Mouse (Mus musculus) C2C12 (cell line): Measurements from ENCODE around the gene Wdr86. TPM values are rescaled to one million over a fixed set of nuclear protein-coding genes. Genes with fewer than 3 reads are reported as not detected.
"Not testable (repeated sequence)": the region's sequence is repeated elsewhere in the genome, so short reads cannot be mapped to it uniquely, and the experiment has no call there.

Experiments used
- H3K27me3 ChIP-seq: one replicate; pipeline ENCODE4 v1.6.1; 2011; ENCODE audit not compliant: control insufficient read depth, insufficient read depth, insufficient read length
- H3K36me3 ChIP-seq: one replicate; pipeline ENCODE4 v1.6.1; 2011; ENCODE audit not compliant: control insufficient read depth, insufficient read depth
- H3K4me3 ChIP-seq: one replicate; pipeline ENCODE4 v1.5.1; 2011; ENCODE audit warnings: mild to moderate bottlenecking, control low read depth; ENCODE audit not compliant: poor library complexity, insufficient read depth, severe bottlenecking
- H3K79me2 ChIP-seq: one replicate; pipeline ENCODE4 v1.6.1; 2011; ENCODE audit not compliant: control insufficient read depth, insufficient read depth
- H3K79me3 ChIP-seq: one replicate; pipeline ENCODE4 v1.6.1; 2011; ENCODE audit warnings: low read depth, control low read depth
- H3ac ChIP-seq: one replicate; pipeline ENCODE3; 2011; ENCODE audit warnings: low read depth; ENCODE audit not compliant: control insufficient read depth, insufficient read length
- CEBPB ChIP-seq: IDR thresholded peaks from one replicate; pipeline ENCODE4 v1.6.1; 2011; ENCODE audit warnings: low read depth, mild to moderate bottlenecking, control low read depth, moderate library complexity
- CTCF ChIP-seq: IDR thresholded peaks from one replicate; pipeline ENCODE4 v1.5.1; 2011; ENCODE audit not compliant: control insufficient read depth, insufficient read depth, insufficient read length
- FOSL1 ChIP-seq: IDR thresholded peaks from one replicate; pipeline ENCODE4 v1.8.0; 2011; ENCODE audit warnings: mild to moderate bottlenecking, low read length; ENCODE audit not compliant: poor library complexity, insufficient read depth, severe bottlenecking
- MAX ChIP-seq: IDR thresholded peaks from one replicate; pipeline ENCODE4 v1.6.1; 2011; ENCODE audit warnings: mild to moderate bottlenecking, control low read depth
- MYOD1 ChIP-seq: IDR thresholded peaks from one replicate; pipeline ENCODE4 v1.6.1; 2011; ENCODE audit warnings: low read depth; ENCODE audit not compliant: control insufficient read depth, insufficient read length
- MYOG ChIP-seq: IDR thresholded peaks from one replicate; pipeline ENCODE4 v1.6.1; 2011; ENCODE audit not compliant: control insufficient read depth, insufficient read length; ENCODE audit errors: extremely low read depth
- USF1 ChIP-seq: IDR thresholded peaks from one replicate; pipeline ENCODE4 v1.6.1; 2011; ENCODE audit warnings: low read depth, mild to moderate bottlenecking, control low read depth, moderate library complexity
- polyA plus RNA-seq: library from polyadenylated mRNA; unstranded; fragments of >200 nt; fragmentation: generic; extraction: Trizol; gene quantifications from one replicate; pipeline ENCODE4 v1.2.1, GENCODE M21; 2012; ENCODE audit warnings: missing spikeins

Wdr86 gene
- polyA plus RNA-seq, 1 experiment, result not detected

- H3K4me3 ChIP-seq, result no peak overlapping the region
- H3K36me3 ChIP-seq, result peaks cover 82% of the 10 kb centered on the region
- H3K27me3 ChIP-seq, result no peaks in the 10 kb centered on the region
- TF ChIP-seq CEBPB (no peak), USF1 (no peak), MYOG (no peak), MYOD1 (no peak), FOSL1 (no peak), MAX (no peak), CTCF (no peak)
- H3K79me3 ChIP-seq, result no peaks in the 10 kb centered on the region
- H3K79me2 ChIP-seq, result no peaks in the 10 kb centered on the region
- no peak overlapping the region for H3ac ChIP-seq
Measured at GRCm38 (mm10) chr5:24696704-24697103, 33.8 kb downstream of the Wdr86 start.

GRCm38 (mm10) chr5:24687696-24688095 is 42.8 kb downstream of the Wdr86 start:
- no peak for TF ChIP-seq USF1
- no peak for TF ChIP-seq CEBPB
- no peak for TF ChIP-seq FOSL1
- TF ChIP-seq MYOG, result no peak
- Histone ChIP-seq H3K36me3 (peaks cover 26% of the 10 kb centered on the region), H3K79me2 (peaks cover 19% of the 10 kb centered on the region), H3K27me3 (no peaks in the 10 kb centered on the region), H3ac (no peak overlapping the region), H3K4me3 (no peak overlapping the region), H3K79me3 (peaks cover 8% of the 10 kb centered on the region)

GRCm38 (mm10) chr5:24686671-24687420 is 43.7 kb downstream of the Wdr86 start:
- not testable (repeated sequence) for H3ac ChIP-seq, H3K27me3 ChIP-seq, H3K79me3 ChIP-seq
- Histone ChIP-seq H3K36me3 (peaks cover 19% of the 10 kb centered on the region), H3K4me3 (peak overlapping the region; percentile 57), H3K79me2 (peaks cover 19% of the 10 kb centered on the region)

DNA sequence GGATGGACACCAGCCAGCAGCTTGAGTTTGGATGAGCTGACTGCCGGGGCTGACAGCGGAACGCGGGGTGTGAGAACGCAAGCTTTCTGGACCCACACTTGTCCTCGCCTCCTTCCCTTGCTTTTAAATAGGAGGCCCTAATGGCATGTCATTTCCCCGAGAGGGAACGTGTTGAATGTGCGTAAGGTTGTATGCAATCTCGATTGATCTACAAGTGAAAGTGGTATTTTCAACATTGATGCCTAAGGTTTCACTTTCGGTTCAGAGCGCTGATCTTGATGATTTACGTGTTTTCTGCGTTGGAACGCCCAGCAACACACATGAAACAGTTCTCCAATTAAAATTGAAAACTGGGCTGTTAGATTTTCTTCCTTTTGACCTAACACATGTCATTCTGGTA is 44.4 kb downstream of the Wdr86 start:
- Histone ChIP-seq H3K36me3 (peaks cover 12% of the 10 kb centered on the region), H3ac (peak overlapping the region; percentile 76), H3K79me2 (peaks cover 19% of the 10 kb centered on the region), H3K79me3 (peaks cover 8% of the 10 kb centered on the region), H3K4me3 (peak overlapping the region; percentile 57), H3K27me3 (no peaks in the 10 kb centered on the region)
- TF ChIP-seq MAX, result no peak
- TF ChIP-seq FOSL1, result no peak

- Histone ChIP-seq H3K27me3 (no peaks in the 10 kb centered on the region), H3K36me3 (peaks cover 10% of the 10 kb centered on the region), H3K4me3 (peak within 1 kb of the TSS; percentile 57), H3K79me2 (peaks cover 19% of the 10 kb centered on the region), H3ac (peak within 1 kb of the TSS; percentile 76), H3K79me3 (peaks cover 8% of the 10 kb centered on the region)
- TF ChIP-seq MAX (peak; percentile 29), CEBPB (no peak), MYOG (no peak), MYOD1 (no peak), CTCF (no peak), USF1 (peak; percentile 1), FOSL1 (no peak)
Measured at GRCm38 (mm10) chr5:24685366-24686093, 45.0 kb downstream of the Wdr86 start, which contains the start of gene Nub1. Gene Nub1 (plus strand): TSS chr5:24685532.

DNA sequence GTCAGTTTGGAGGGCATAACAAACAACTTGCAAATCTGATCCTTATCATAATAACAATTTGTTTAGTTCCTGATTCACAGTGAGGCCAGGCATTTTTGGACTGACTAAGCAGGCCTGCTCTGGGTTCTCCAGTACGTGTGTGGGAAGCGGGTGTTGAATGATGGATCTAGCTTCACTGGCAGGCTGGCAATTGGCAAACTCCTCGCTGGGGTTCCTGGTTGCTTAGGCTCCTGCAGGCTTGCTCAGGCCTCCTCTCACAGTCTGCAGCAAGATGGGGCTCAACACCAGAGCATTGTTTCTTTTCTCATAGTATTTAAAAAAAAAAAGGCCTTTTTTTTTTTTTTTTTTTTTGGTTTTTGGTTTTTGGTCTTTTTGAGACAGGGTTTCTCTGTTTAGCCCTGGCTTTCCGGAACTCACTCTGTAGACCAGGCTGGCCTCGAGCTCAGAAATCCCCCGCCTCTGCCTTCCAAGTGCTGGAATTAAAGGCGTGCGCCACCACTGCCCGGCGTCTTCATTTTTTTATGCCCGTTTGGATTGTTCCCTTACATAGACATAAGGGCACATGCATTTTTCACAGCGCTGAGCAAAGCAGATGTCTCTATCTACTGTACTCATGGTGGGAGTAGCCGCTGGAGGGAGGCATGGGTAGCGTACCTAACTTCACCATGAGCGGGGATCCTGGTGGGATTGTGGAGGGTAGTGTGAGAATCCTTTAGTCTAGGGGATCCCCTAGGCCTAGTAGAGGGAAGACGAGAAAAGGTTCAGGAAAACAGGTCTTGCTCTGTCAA is 45.8 kb downstream of the Wdr86 start:
- Histone ChIP-seq H3ac (no peak overlapping the region), H3K79me3 (peaks cover 8% of the 10 kb centered on the region), H3K4me3 (no peak overlapping the region), H3K79me2 (peaks cover 19% of the 10 kb centered on the region), H3K27me3 (no peaks in the 10 kb centered on the region), H3K36me3 (peaks cover 5% of the 10 kb centered on the region)
- TF ChIP-seq MYOG (no peak), MYOD1 (no peak), FOSL1 (no peak), CEBPB (no peak), USF1 (no peak), MAX (no peak), CTCF (no peak)
